Mouse (Mus musculus) CH12.LX (cell line): ENCODE results near the gene B3gnt2. TPM values are rescaled to one million over a fixed set of nuclear protein-coding genes. Genes with fewer than 3 reads are reported as not detected.

Experiments
- DNase-seq: peaks from one replicate; pipeline ENCODE4 v3.0.0-alpha.2; 2013; ENCODE audit errors: extremely low read depth
- H3K27ac ChIP-seq: 2 replicates; pipeline ENCODE4 v1.5.1; 2012; ENCODE audit warnings: low read depth, mild to moderate bottlenecking, control low read depth, moderate library complexity; ENCODE audit not compliant: insufficient read depth
- H3K27me3 ChIP-seq: replicated peaks from 2 replicates; pipeline ENCODE3; 2012; ENCODE audit warnings: inconsistent platforms
- H3K36me3 ChIP-seq, 2 experiments: replicated peaks in 1 of 2; 2 replicates each; pipeline versions ENCODE3 to v1.6.1; 2012; ENCODE audit warnings: inconsistent platforms in 1 of 2, low read length in 1 of 2, mild to moderate bottlenecking in 1 of 2, mixed read lengths in 1 of 2, moderate library complexity in 1 of 2; ENCODE audit not compliant: control insufficient read depth in 1 of 2, insufficient read depth in 1 of 2
- H3K4me1 ChIP-seq, 2 experiments: 2 replicates each; pipeline ENCODE4 v1.6.1; 2012; ENCODE audit warnings: inconsistent platforms in 1 of 2, moderate library complexity in 1 of 2; ENCODE audit not compliant: insufficient read depth in 2 of 2, control insufficient read depth in 1 of 2
- H3K4me2 ChIP-seq: 2 replicates; pipeline ENCODE4 v1.6.1; 2012; ENCODE audit warnings: low read depth, mild to moderate bottlenecking, control low read depth; ENCODE audit not compliant: poor library complexity, insufficient read depth, severe bottlenecking
- H3K4me3 ChIP-seq, 3 experiments: fragments of 150-350 bp in 1 of 3; sonication (generic) in 1 of 3; replicated peaks in 1 of 3; 2 replicates each; pipeline versions ENCODE3 to v1.5.1; 2011 to 2012; ENCODE audit warnings: low read depth in 2 of 3, low read length in 2 of 3, mild to moderate bottlenecking in 2 of 3, moderate library complexity in 2 of 3, control low read depth in 1 of 3, improper control_type of control experiment in 1 of 3, inconsistent platforms in 1 of 3, mixed read lengths in 1 of 3; ENCODE audit not compliant: poor library complexity in 1 of 3
- H3K79me2 ChIP-seq: replicated peaks from 2 replicates; pipeline ENCODE4 v1.6.1; 2012; ENCODE audit warnings: mild to moderate bottlenecking, moderate library complexity; ENCODE audit not compliant: control insufficient read depth, poor library complexity, insufficient read depth, severe bottlenecking; ENCODE audit errors: extremely low read depth
- H3K9ac ChIP-seq: 2 replicates; pipeline ENCODE4 v1.6.1; 2012; ENCODE audit warnings: low read depth, mild to moderate bottlenecking, control low read depth, moderate library complexity; ENCODE audit not compliant: insufficient read depth
- H3K9me3 ChIP-seq: replicated peaks from 2 replicates; pipeline ENCODE3; 2012; ENCODE audit warnings: low read length, inconsistent platforms, mixed read lengths
- BHLHE40 ChIP-seq: IDR thresholded peaks from 2 replicates; pipeline ENCODE4 v1.6.1; 2011; ENCODE audit warnings: mild to moderate bottlenecking, low read depth, low read length, improper control_type of control experiment
- CHD1 ChIP-seq: IDR thresholded peaks from 2 replicates; pipeline ENCODE4 v1.6.1; 2012; ENCODE audit warnings: low read depth, low read length, improper control_type of control experiment, inconsistent platforms
- CHD2 ChIP-seq: IDR thresholded peaks from 2 replicates; pipeline ENCODE4 v1.6.1; 2011; ENCODE audit warnings: low read length, improper control_type of control experiment
- CTCF ChIP-seq, 2 experiments: IDR thresholded peaks in 1 of 2; conservative IDR thresholded peaks in 1 of 2; 2 replicates each; pipeline ENCODE4 v1.5.1; 2011 to 2012; ENCODE audit warnings: low read depth in 2 of 2, low read length in 2 of 2, improper control_type of control experiment in 1 of 2, inconsistent platforms in 1 of 2, mild to moderate bottlenecking in 1 of 2, moderate library complexity in 1 of 2
- E2F4 ChIP-seq: IDR thresholded peaks from 2 replicates; pipeline ENCODE4 v1.6.1; 2011; ENCODE audit warnings: low read depth, low read length, improper control_type of control experiment; ENCODE audit not compliant: insufficient replicate concordance
- ELF1 ChIP-seq: IDR thresholded peaks from 2 replicates; pipeline ENCODE4 v1.6.1; 2014; ENCODE audit warnings: low read depth, mild to moderate bottlenecking, inconsistent platforms, low read length, improper control_type of control experiment
- EP300 ChIP-seq: IDR thresholded peaks from 2 replicates; pipeline ENCODE4 v1.6.1; 2011; ENCODE audit warnings: low read length, improper control_type of control experiment
- ETS1 ChIP-seq: conservative IDR thresholded peaks from 2 replicates; pipeline ENCODE4 v1.6.1; 2012; ENCODE audit warnings: low read depth, mild to moderate bottlenecking, inconsistent platforms, low read length, improper control_type of control experiment, moderate library complexity
- GABPA ChIP-seq: IDR thresholded peaks from 2 replicates; pipeline ENCODE4 v1.6.1; 2012; ENCODE audit warnings: low read depth, low read length, improper control_type of control experiment, inconsistent platforms; ENCODE audit not compliant: insufficient replicate concordance
- HCFC1 ChIP-seq: IDR thresholded peaks from 2 replicates; pipeline ENCODE4 v1.6.1; 2012; ENCODE audit warnings: low read depth, mild to moderate bottlenecking, inconsistent platforms, low read length, improper control_type of control experiment
- IRF4 ChIP-seq: IDR thresholded peaks from 2 replicates; pipeline ENCODE4 v1.6.1; 2014; ENCODE audit warnings: low read depth, mild to moderate bottlenecking, inconsistent platforms, low read length, improper control_type of control experiment
- JUN ChIP-seq: IDR thresholded peaks from 2 replicates; pipeline ENCODE4 v1.6.1; 2011; ENCODE audit warnings: low read depth, mild to moderate bottlenecking, low read length, improper control_type of control experiment, moderate library complexity; ENCODE audit not compliant: insufficient read depth
- JUND ChIP-seq: conservative IDR thresholded peaks from 2 replicates; pipeline ENCODE4 v1.6.1; 2011; ENCODE audit warnings: low read depth, low read length, improper control_type of control experiment
- KAT2A ChIP-seq: IDR thresholded peaks from 2 replicates; pipeline ENCODE4 v1.6.1; 2012; ENCODE audit warnings: low read length, improper control_type of control experiment, inconsistent platforms; ENCODE audit not compliant: insufficient replicate concordance
- MAFK ChIP-seq: IDR thresholded peaks from 2 replicates; pipeline ENCODE4 v1.6.1; 2011; ENCODE audit warnings: low read length, improper control_type of control experiment; ENCODE audit not compliant: insufficient replicate concordance
- MAX ChIP-seq: IDR thresholded peaks from 2 replicates; pipeline ENCODE4 v1.6.1; 2011; ENCODE audit warnings: low read length, improper control_type of control experiment
- MEF2A ChIP-seq: IDR thresholded peaks from 2 replicates; pipeline ENCODE4 v1.6.1; 2014; ENCODE audit warnings: low read depth, mild to moderate bottlenecking, inconsistent platforms, low read length, improper control_type of control experiment, borderline replicate concordance
- MXI1 ChIP-seq: IDR thresholded peaks from 2 replicates; pipeline ENCODE4 v1.6.1; 2011; ENCODE audit warnings: mild to moderate bottlenecking, low read depth, low read length, improper control_type of control experiment
- MYC ChIP-seq: IDR thresholded peaks from 2 replicates; pipeline ENCODE4 v1.6.1; 2011; ENCODE audit warnings: low read depth, mild to moderate bottlenecking, improper control_type of control experiment, low read length
- NELFE ChIP-seq: IDR thresholded peaks from 2 replicates; pipeline ENCODE4 v1.6.1; 2011; ENCODE audit warnings: low read depth, low read length, improper control_type of control experiment
- NRF1 ChIP-seq: IDR thresholded peaks from 2 replicates; pipeline ENCODE4 v1.6.1; 2014; ENCODE audit warnings: low read depth, mild to moderate bottlenecking, inconsistent platforms, low read length, improper control_type of control experiment, moderate library complexity
- PAX5 ChIP-seq: IDR thresholded peaks from 2 replicates; pipeline ENCODE4 v1.6.1; 2012; ENCODE audit warnings: low read length, inconsistent platforms, mixed read lengths
- POLR2A ChIP-seq: IDR thresholded peaks from 2 replicates; pipeline ENCODE4 v1.6.1; 2011; ENCODE audit warnings: low read depth, mild to moderate bottlenecking, improper control_type of control experiment, low read length
- POLR2AphosphoS2 ChIP-seq: IDR thresholded peaks from 2 replicates; pipeline ENCODE4 v1.6.1; 2011; ENCODE audit warnings: low read depth, low read length, improper control_type of control experiment
- RAD21 ChIP-seq: IDR thresholded peaks from 2 replicates; pipeline ENCODE4 v1.6.1; 2011; ENCODE audit warnings: low read depth, mild to moderate bottlenecking, low read length, improper control_type of control experiment, moderate library complexity
- RCOR1 ChIP-seq: conservative IDR thresholded peaks from 2 replicates; pipeline ENCODE4 v1.6.1; 2012; ENCODE audit warnings: low read depth, mild to moderate bottlenecking, inconsistent platforms, low read length, improper control_type of control experiment
- SIN3A ChIP-seq: IDR thresholded peaks from 2 replicates; pipeline ENCODE4 v1.6.1; 2012; ENCODE audit warnings: low read length, improper control_type of control experiment, inconsistent platforms
- SMC3 ChIP-seq: IDR thresholded peaks from 2 replicates; pipeline ENCODE4 v1.6.1; 2011; ENCODE audit warnings: low read depth, low read length, improper control_type of control experiment
- TBP ChIP-seq: conservative IDR thresholded peaks from 2 replicates; pipeline ENCODE4 v1.6.1; 2011; ENCODE audit warnings: low read depth, low read length, improper control_type of control experiment
- TCF12 ChIP-seq: IDR thresholded peaks from 2 replicates; pipeline ENCODE4 v1.6.1; 2014; ENCODE audit warnings: low read depth, mild to moderate bottlenecking, inconsistent platforms, low read length, improper control_type of control experiment
- UBTF ChIP-seq: IDR thresholded peaks from 2 replicates; pipeline ENCODE4 v1.6.1; 2012; ENCODE audit warnings: low read depth, mild to moderate bottlenecking, inconsistent platforms, low read length, improper control_type of control experiment, moderate library complexity
- USF1 ChIP-seq: IDR thresholded peaks from 2 replicates; pipeline ENCODE4 v1.6.1; 2014; ENCODE audit warnings: low read depth, mild to moderate bottlenecking, inconsistent platforms, low read length, improper control_type of control experiment
- ZC3H11A ChIP-seq: IDR thresholded peaks from 2 replicates; pipeline ENCODE4 v1.6.1; 2012; ENCODE audit warnings: low read depth, mild to moderate bottlenecking, inconsistent platforms, low read length, improper control_type of control experiment
- ZKSCAN1 ChIP-seq: IDR thresholded peaks from 2 replicates; pipeline ENCODE4 v1.6.1; 2012; ENCODE audit warnings: low read depth, inconsistent platforms, low read length, improper control_type of control experiment, borderline replicate concordance
- ZMIZ1 ChIP-seq: IDR thresholded peaks from 2 replicates; pipeline ENCODE4 v1.6.1; 2012; ENCODE audit warnings: low read depth, mild to moderate bottlenecking, inconsistent platforms, low read length, improper control_type of control experiment
- ZNF384 ChIP-seq: IDR thresholded peaks from 2 replicates; pipeline ENCODE4 v1.6.1; 2012; ENCODE audit warnings: low read depth, low read length, improper control_type of control experiment, inconsistent platforms
- dilution Hi-C: fragments of 300-500 bp; cut with MboI; formaldehyde crosslinking; loops from 2 replicates; pipeline ENCODE4 v1.14.3; 2020; ENCODE audit warnings: low sequenced_read_pairs; ENCODE audit not compliant: extremely low pct_unique_long_range_greater_than_20kb, extremely low pct_ligation_motif_present
- in situ Hi-C: fragments of 300-500 bp; cut with MboI; formaldehyde crosslinking; loops from 3 replicates; pipeline ENCODE4 v1.14.3; 2019; ENCODE audit warnings: low sequenced_read_pairs, low pct_ligation_motif_present, low pct_unique_long_range_greater_than_20kb, mixed read lengths
- polyA plus RNA-seq: library from polyadenylated mRNA; unstranded; fragments of >175 nt; gene quantifications from 2 replicates; pipeline ENCODE4 v1.2.1, GENCODE M21; 2012; ENCODE audit warnings: low read depth; ENCODE audit not compliant: insufficient read length
- total RNA-seq, 2 experiments: library from RNA; depleted of rRNA; stranded (reverse); fragments of 300-350 nt in 1 of 2; fragments of >200 nt in 1 of 2; gene quantifications; 2 replicates each; pipeline ENCODE4 v1.2.3; 2012 to 2014

Gene B3gnt2
- 74.6 and 77.4 TPM in 2 replicates for total RNA-seq (2012; rRNA removed)
- total RNA-seq (2014; rRNA removed), result 62.2 and 75.2 TPM in 2 replicates
- 96.0 and 111 TPM in 2 replicates for polyA plus RNA-seq

DNA sequence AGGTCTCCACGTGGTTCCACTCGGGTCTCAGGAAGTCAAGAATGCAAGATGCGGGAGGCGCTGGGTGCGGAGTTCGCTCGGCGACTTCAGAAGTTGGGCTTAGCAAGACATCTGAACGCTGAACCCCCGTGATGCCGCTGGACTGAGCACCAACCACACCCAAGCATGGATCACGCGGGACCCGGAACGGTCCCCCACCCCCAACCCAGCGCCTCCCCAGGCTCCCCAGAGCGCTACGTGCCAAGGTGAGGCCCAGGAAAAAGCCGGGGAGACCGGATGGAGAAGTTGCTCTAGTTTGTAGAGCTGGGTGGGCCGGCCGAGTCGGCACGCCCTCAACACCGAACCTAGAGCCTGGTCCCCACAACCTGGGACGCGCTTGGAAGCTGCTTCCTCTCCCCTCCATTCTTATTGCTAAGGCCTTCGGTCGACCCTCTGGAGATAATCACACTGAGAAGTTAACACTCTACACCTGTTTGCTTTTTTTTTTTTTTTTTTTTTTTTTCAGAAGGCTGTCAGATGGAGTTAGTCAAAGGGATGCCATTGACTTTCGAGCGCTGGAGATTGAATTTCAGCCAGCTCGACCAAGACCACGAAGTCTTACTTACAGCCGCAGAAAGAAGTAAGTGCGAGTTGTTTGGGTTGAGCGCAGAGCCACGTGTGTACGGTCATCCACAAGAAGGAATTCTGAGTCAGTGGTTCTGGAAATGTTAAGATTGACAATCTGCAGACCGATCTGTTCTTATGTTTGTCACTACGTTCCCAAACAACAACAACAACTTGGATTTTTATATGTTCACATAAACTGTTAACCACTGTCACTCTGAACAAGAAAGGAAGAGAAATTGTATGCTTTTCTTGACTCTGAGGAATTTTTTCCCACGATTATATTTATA is at the start of gene B3gnt2:
Gene B3gnt2 (minus strand): TSS at position 627 of the 893 bp plus-strand sequence.
- no peak for DNase-seq
- dilution Hi-C loops (no loop called here), in situ Hi-C loops (loop anchor here (5.0 kb wide), 1 partner anchor 223 kb away; no protein-coding TSS in a partner anchor)
- Histone ChIP-seq H3K27ac (peak within 1 kb of the TSS; percentile 88), H3K79me2 (peaks cover 47% of the 10 kb centered on the region), H3K4me2 (peak within 1 kb of the TSS; percentile 88), H3K9me3 (no peaks in the 10 kb centered on the region), H3K36me3 (peaks cover 0 to 4% of the 10 kb centered on the region in 2 experiments), H3K4me3 (peak within 1 kb of the TSS; percentile 70 to 84 (median 75)), H3K9ac (peak within 1 kb of the TSS; percentile 76), H3K27me3 (no peaks in the 10 kb centered on the region), H3K4me1 (peaks cover 19 to 39% of the 10 kb centered on the region in 2 experiments)
- TF ChIP-seq SMC3 (peak; percentile 7; the same call in 1 of the 2 replicates), POLR2AphosphoS2 (0 out of 2 replicates have a peak, but pooled peaks have one; percentile 13), JUN (no peak), NRF1 (0 out of 2 replicates have a peak, but pooled peaks have one; percentile 27), ZMIZ1 (peak; percentile 5), ZNF384 (peak; percentile 92), RAD21 (no peak), KAT2A (0 out of 2 replicates have a peak, but pooled peaks have one; percentile 59), TBP (peak; percentile 57; the same call in 1 of the 2 replicates), ETS1 (no peak; the same call in none of the 2 replicates), CHD2 (peak; percentile 86), JUND (no peak), HCFC1 (no peak), NELFE (no peak), SIN3A (peak; percentile 84), ZKSCAN1 (no peak), ZC3H11A (no peak), MAX (peak; percentile 88), MAFK (0 out of 2 replicates have a peak, but pooled peaks have one; percentile 28), GABPA (no peak), E2F4 (no peak), MXI1 (peak; percentile 80), CHD1 (peak; percentile 62; the same call in 1 of the 2 replicates), RCOR1 (0 out of 2 replicates have a peak, but pooled peaks have one; percentile 10), ELF1 (peak; percentile 59), CTCF (conservative IDR thresholded peaks at IDR 0.05 in 1 of 2, IDR thresholded peaks at IDR 0.05 in 1 of 2; ENCODE audit: low read depth in 2 of 2, low read length in 2 of 2) (no peak), UBTF (no peak), TCF12 (peak; percentile 65; the same call in 1 of the 2 replicates), MEF2A (peak; percentile 57; the same call in 1 of the 2 replicates), BHLHE40 (peak; percentile 66), MYC (peak; percentile 45), PAX5 (no peak), POLR2A (no peak; the same call in 1 of the 2 replicates), USF1 (peak; percentile 35), IRF4 (0 out of 2 replicates have a peak, but pooled peaks have one; percentile 9), EP300 (no peak)
